Comparison of ENCODE assay signal across 21 mouse cellular contexts in the genomic region with DNA sequence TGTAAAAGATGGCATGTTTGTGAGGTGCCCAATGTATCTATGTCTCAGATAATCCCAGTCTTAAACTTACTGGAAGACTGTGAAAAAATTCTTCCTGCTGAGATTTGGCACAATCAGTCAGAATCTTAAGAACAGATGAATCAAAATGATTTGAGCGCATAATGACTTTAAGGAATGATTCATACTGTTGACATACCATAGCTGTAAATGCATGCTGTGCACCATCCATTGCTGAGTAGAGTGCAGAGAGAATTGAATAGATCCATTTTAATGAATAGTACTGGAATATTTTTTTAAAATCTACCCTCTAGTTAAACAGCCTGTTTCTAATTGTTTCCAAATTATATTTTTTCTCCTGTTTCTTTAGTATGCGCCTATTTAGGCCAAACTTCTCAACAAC.
"Had no signal": no experiment of that assay in that cellular context is flagged by ENCODE, and none has a peak within 500 bp of the region (broad histone marks: within the 10 kb centered on the region; RNA-seq: fewer than 3 reads in every experiment).

No protein-coding gene starts in this region.

- H3K4me2 ChIP-seq: lung, embryonic 15.5 days; midbrain, embryonic 11.5 days; midbrain, embryonic 13.5 days; neural tube, embryonic 13.5 days; neural tube, embryonic 15.5 days had no signal

- H3K27ac ChIP-seq: lung, embryonic 15.5 days; macrophage; midbrain, embryonic 13.5 days; neural tube, embryonic 13.5 days; neural tube, embryonic 15.5 days had no signal

- H3K9me3 ChIP-seq: lung, embryonic 15.5 days; megakaryocyte, embryonic 14.5 days; midbrain, embryonic 13.5 days; neural tube, embryonic 13.5 days; neural tube, embryonic 15.5 days had no signal

- DNase-seq: lung, adult 2 months; lung, postnatal 14 days; lung, postnatal 36 days; retina, postnatal 1 day; right cerebral cortex, adult 18-20 months; right cerebral cortex, postnatal 25 days; right cerebral cortex, postnatal 4 days; spleen, adult 18-20 months; thymus, adult 18-20 months; thymus, postnatal 14 days; thymus, postnatal 36 days had no signal

- H3K4me3 ChIP-seq: lung, embryonic 15.5 days; megakaryocyte, embryonic 14.5 days; midbrain, embryonic 13.5 days; myocyte; neural tube, embryonic 13.5 days; neural tube, embryonic 15.5 days had no signal

- H3K4me1 ChIP-seq: lung, embryonic 15.5 days; megakaryocyte, embryonic 14.5 days; midbrain, embryonic 13.5 days; neural tube, embryonic 13.5 days; neural tube, embryonic 15.5 days had no signal

- H3K9ac ChIP-seq: lung, embryonic 15.5 days; midbrain, embryonic 13.5 days; neural tube, embryonic 13.5 days; neural tube, embryonic 15.5 days had no signal

- ATAC-seq: lung, postnatal 0 days; midbrain, embryonic 13.5 days; midbrain, embryonic 16.5 days had no signal

- H3K36me3 ChIP-seq: lung, embryonic 15.5 days; midbrain, embryonic 13.5 days; neural tube, embryonic 13.5 days; neural tube, embryonic 15.5 days had no signal

- H3K27me3 ChIP-seq: lung, embryonic 15.5 days; megakaryocyte, embryonic 14.5 days; midbrain, embryonic 13.5 days; neural tube, embryonic 13.5 days; neural tube, embryonic 15.5 days had no signal
